Mouse (Mus musculus) heart, postnatal 0 days (tissue): ENCODE measurements around the gene Agbl4. TPM values are rescaled to one million over a fixed set of nuclear protein-coding genes. Genes with fewer than 3 reads are reported as not detected.

Experiments
- ATAC-seq: fragments of 200-750 bp; cut with Nextera tagmentation; 2 replicates; pipeline ENCODE4 v1.8.0; 2017; ENCODE audit warnings: low read depth, moderate number of reproducible peaks, moderate library complexity; ENCODE audit not compliant: insufficient read depth
- DNase-seq: peaks from one replicate; pipeline ENCODE4 v3.0.0-alpha.2; 2016; ENCODE audit warnings: low spot score
- H3K27ac ChIP-seq: fragments of 300-500 bp; sonication (generic); 2 replicates; pipeline ENCODE4 v1.5.1; 2014; ENCODE audit warnings: low read depth, mild to moderate bottlenecking
- H3K27me3 ChIP-seq: fragments of 300-500 bp; sonication (generic); 2 replicates; pipeline ENCODE4 v1.6.1; 2014; ENCODE audit warnings: low read length, mixed read lengths; ENCODE audit not compliant: control insufficient read depth, insufficient read depth
- H3K36me3 ChIP-seq: fragments of 300-500 bp; sonication (generic); replicated peaks from 2 replicates; pipeline ENCODE4 v1.6.1; 2014; ENCODE audit warnings: low read length, mixed read lengths; ENCODE audit not compliant: control insufficient read depth, insufficient read depth
- H3K4me1 ChIP-seq: fragments of 300-500 bp; sonication (generic); 2 replicates; pipeline ENCODE4 v1.6.1; 2014; ENCODE audit warnings: antibody characterized with exemption; ENCODE audit not compliant: control insufficient read depth, insufficient read depth
- H3K4me2 ChIP-seq: fragments of 300-500 bp; sonication (generic); 2 replicates; pipeline ENCODE4 v1.6.1; 2014; ENCODE audit warnings: low read depth, mild to moderate bottlenecking, low read length, moderate library complexity
- H3K4me3 ChIP-seq: fragments of 300-500 bp; sonication (generic); 2 replicates; pipeline ENCODE4 v1.5.1; 2014; ENCODE audit warnings: low read depth, low read length
- H3K9ac ChIP-seq: fragments of 300-500 bp; sonication (generic); replicated peaks from 2 replicates; pipeline ENCODE4 v1.6.1; 2014; ENCODE audit warnings: low read depth, low read length, mixed read lengths
- H3K9me3 ChIP-seq: fragments of 300-500 bp; sonication (generic); replicated peaks from 2 replicates; pipeline ENCODE4 v1.6.1; 2016; ENCODE audit warnings: low read length; ENCODE audit not compliant: control insufficient read depth
- CTCF ChIP-seq: IDR thresholded peaks from 2 replicates; pipeline ENCODE4 v1.5.1; 2016; ENCODE audit warnings: antibody characterized with exemption, control low read depth, low read depth
- EP300 ChIP-seq: IDR thresholded peaks from 2 replicates; pipeline ENCODE4 v1.6.1; 2016; ENCODE audit warnings: antibody characterized with exemption, low read depth
- WGBS: fragments of 180-500 bp; shearing (Covaris S2); extraction: QIAGEN DNeasy Blood & Tissue Kit; methylation state at CpG from one replicate; pipeline ENCODE4 v1.1.7; 2014; 5-methylcytosine and 5-hydroxymethylcytosine counted together
- polyA plus RNA-seq: library from polyadenylated mRNA; unstranded; fragments of >200 nt; fragmentation: Nextera tagmentation; extraction: Ambion mirVana; gene quantifications from 2 replicates; pipeline ENCODE4 v1.2.1, GENCODE M21; 2015
- total RNA-seq: library from RNA; depleted of rRNA; stranded (reverse); fragments of >200 nt; gene quantifications from 2 replicates; pipeline ENCODE4 v1.2.3, GENCODE M21; 2014; ENCODE audit warnings: low replicate concordance

Gene Agbl4
- total and polyA plus RNA-seq, 2 experiments from 2014 or later, result 0.55 TPM; not detected in 1

GRCm38 (mm10) chr4:111517063-111517792, 1119.8 kb downstream of the Agbl4 start:
- WGBS, result 34% methylated on average over 4 of the region's 4 CpGs
- no peak for TF ChIP-seq CTCF
- no peak for TF ChIP-seq EP300
- no peak overlapping the region for H3K4me3 ChIP-seq
- no peaks in the 10 kb centered on the region for H3K9me3 ChIP-seq
- H3K4me2 ChIP-seq, result no peak overlapping the region
- DNase-seq, result no peak
- no peak overlapping the region for H3K27ac ChIP-seq
- no peaks in the 10 kb centered on the region for H3K36me3 ChIP-seq
- 0 out of 2 replicates have a peak, but pooled peaks cover 3% of the 10 kb centered on the region for H3K4me1 ChIP-seq
- no peaks in the 10 kb centered on the region for H3K27me3 ChIP-seq
- no peak overlapping the region for H3K9ac ChIP-seq
- no peak for ATAC-seq

- Histone ChIP-seq H3K27me3 (no peaks in the 10 kb centered on the region), H3K4me2 (no peak overlapping the region), H3K4me1 (0 out of 2 replicates have a peak, but pooled peaks cover 3% of the 10 kb centered on the region), H3K4me3 (no peak overlapping the region), H3K9ac (no peak overlapping the region), H3K36me3 (no peaks in the 10 kb centered on the region), H3K9me3 (no peaks in the 10 kb centered on the region), H3K27ac (no peak overlapping the region)
- TF ChIP-seq EP300 (no peak), CTCF (no peak)
- DNase-seq (no peak), ATAC-seq (no peak)
- WGBS, result 81% methylated on average over 4 of the region's 4 CpGs
Observed at GRCm38 (mm10) chr4:111518191-111518590, 1120.7 kb downstream of the Agbl4 start.

GRCm38 (mm10) chr4:111519267-111519666, 1121.8 kb downstream of the Agbl4 start:
- H3K9ac ChIP-seq, result no peak overlapping the region
- H3K27me3 ChIP-seq, result no peaks in the 10 kb centered on the region
- DNase-seq (no peak), ATAC-seq (no peak)
- no peak for TF ChIP-seq EP300
- no peak for TF ChIP-seq CTCF
- H3K4me2 ChIP-seq, result no peak overlapping the region
- H3K9me3 ChIP-seq, result no peaks in the 10 kb centered on the region
- H3K4me3 ChIP-seq, result no peak overlapping the region
- WGBS, result 58% methylated on average over 3 of the region's 3 CpGs
- no peaks in the 10 kb centered on the region for H3K36me3 ChIP-seq
- no peak overlapping the region for H3K27ac ChIP-seq
- no peaks in the 10 kb centered on the region for H3K4me1 ChIP-seq

GRCm38 (mm10) chr4:111520006-111520405, 1122.5 kb downstream of the Agbl4 start:
- TF ChIP-seq EP300 (no peak), CTCF (no peak)
- Histone ChIP-seq H3K27ac (no peak overlapping the region), H3K4me1 (no peaks in the 10 kb centered on the region), H3K9ac (no peak overlapping the region), H3K27me3 (no peaks in the 10 kb centered on the region), H3K4me3 (no peak overlapping the region), H3K36me3 (no peaks in the 10 kb centered on the region), H3K9me3 (no peaks in the 10 kb centered on the region), H3K4me2 (no peak overlapping the region)
- ATAC-seq, result no peak
- 72% methylated on average over 2 of the region's 2 CpGs for WGBS
- DNase-seq, result no peak

- no peaks in the 10 kb centered on the region for H3K4me1 ChIP-seq
- H3K27ac ChIP-seq, result no peak overlapping the region
- H3K9me3 ChIP-seq, result no peaks in the 10 kb centered on the region
- DNase-seq, result no peak
- no peaks in the 10 kb centered on the region for H3K27me3 ChIP-seq
- TF ChIP-seq EP300, result no peak
- no peak for TF ChIP-seq CTCF
- WGBS, result 49% methylated on average over 2 of the region's 2 CpGs
- no peaks in the 10 kb centered on the region for H3K36me3 ChIP-seq
- no peak for ATAC-seq
- H3K4me3 ChIP-seq, result no peak overlapping the region
- H3K4me2 ChIP-seq, result no peak overlapping the region
- H3K9ac ChIP-seq, result no peak overlapping the region
Observed at GRCm38 (mm10) chr4:111522974-111523373, 1125.5 kb downstream of the Agbl4 start.

GRCm38 (mm10) chr4:111528961-111529360, 1131.5 kb downstream of the Agbl4 start:
- no peak for TF ChIP-seq EP300
- no peak for TF ChIP-seq CTCF
- no peak overlapping the region for H3K9ac ChIP-seq
- ATAC-seq (no peak), DNase-seq (no peak)
- H3K27ac ChIP-seq, result no peak overlapping the region
- no peaks in the 10 kb centered on the region for H3K36me3 ChIP-seq
- H3K9me3 ChIP-seq, result no peaks in the 10 kb centered on the region
- no peak overlapping the region for H3K4me2 ChIP-seq
- no peaks in the 10 kb centered on the region for H3K27me3 ChIP-seq
- no peaks in the 10 kb centered on the region for H3K4me1 ChIP-seq
- H3K4me3 ChIP-seq, result no peak overlapping the region
- 68% methylated on average over 6 of the region's 6 CpGs for WGBS
